Mouse (Mus musculus): ENCODE measurements around the gene Ercc8. TPM values are rescaled to one million over a fixed set of nuclear protein-coding genes. Genes with fewer than 3 reads are reported as not detected.

The Ercc8 gene
- polyA plus RNA-seq, 1 experiment from 2014 or later: 13.9 TPM

DNA sequence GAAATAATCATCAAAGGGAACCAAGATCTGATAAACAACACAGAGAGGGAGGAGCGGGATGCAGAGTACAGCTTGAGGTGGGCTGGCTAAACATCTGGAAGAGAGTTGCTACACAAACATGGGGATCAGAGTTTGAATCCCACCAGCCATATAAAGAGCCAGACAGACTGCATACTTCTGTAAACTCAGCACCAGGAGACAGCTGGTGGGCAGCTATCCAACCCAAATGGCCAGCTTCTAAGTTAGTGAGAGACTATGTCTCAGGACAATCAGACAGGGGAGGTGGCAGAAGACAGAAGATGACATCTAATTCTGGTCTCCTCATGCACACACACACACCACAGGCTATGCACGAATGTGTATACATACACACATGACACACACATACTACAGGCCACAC lies 32.3 kb upstream of the Ercc8 start:
- 84% methylated on average over 2 of the region's 2 CpGs for WGBS
- no peak overlapping the region for H3K4me2 ChIP-seq (ENCODE audit: low read depth, low read length)
- H3K36me3 ChIP-seq (ENCODE audit: control insufficient read depth, insufficient read depth, low read length): no peaks in the 10 kb centered on the region
- no peak overlapping the region for H3K4me3 ChIP-seq (ENCODE audit: low read length)
- H3K9me3 ChIP-seq (ENCODE audit: control insufficient read depth, low read length): no peaks in the 10 kb centered on the region
- ATAC-seq: no peak
- H3K27ac ChIP-seq (ENCODE audit: low read length): no peak overlapping the region
- no peaks in the 10 kb centered on the region for H3K4me1 ChIP-seq (ENCODE audit: control insufficient read depth, insufficient read depth, low read length)
- no peaks in the 10 kb centered on the region for H3K27me3 ChIP-seq (replicated peaks; ENCODE audit: control insufficient read depth, insufficient read depth, low read length)
- H3K9ac ChIP-seq (ENCODE audit: low read depth, low read length): no peak overlapping the region

DNA sequence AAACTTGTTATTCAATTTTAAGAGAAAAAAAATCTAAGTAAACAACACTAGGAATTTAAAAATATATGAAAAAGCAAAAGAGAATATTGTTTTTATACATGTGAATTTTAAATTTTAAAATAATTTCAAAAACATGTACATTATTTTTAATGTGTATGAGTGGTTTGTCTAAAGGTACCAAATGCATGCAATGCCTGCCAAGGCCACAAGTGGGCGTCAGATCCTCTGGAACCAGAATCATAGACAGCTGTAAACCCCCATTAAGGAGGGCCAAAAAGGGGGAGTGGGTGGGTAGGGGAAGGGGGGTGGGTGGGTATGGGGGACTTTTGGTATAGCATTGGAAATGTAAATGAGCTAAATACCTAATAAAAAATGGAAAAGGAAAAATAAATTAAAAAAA lies 31.4 kb upstream of the Ercc8 start:
- H3K4me2 ChIP-seq (ENCODE audit: low read depth, low read length): no peak overlapping the region
- H3K27ac ChIP-seq (ENCODE audit: low read length): no peak overlapping the region
- H3K9ac ChIP-seq (ENCODE audit: low read depth, low read length): no peak overlapping the region
- no peaks in the 10 kb centered on the region for H3K36me3 ChIP-seq (ENCODE audit: control insufficient read depth, insufficient read depth, low read length)
- 24% methylated on average over 1 of the region's 1 CpGs for WGBS
- H3K9me3 ChIP-seq (ENCODE audit: control insufficient read depth, low read length): no peaks in the 10 kb centered on the region
- no peak overlapping the region for H3K4me3 ChIP-seq (ENCODE audit: low read length)
- H3K27me3 ChIP-seq (replicated peaks; ENCODE audit: control insufficient read depth, insufficient read depth, low read length): no peaks in the 10 kb centered on the region
- no peaks in the 10 kb centered on the region for H3K4me1 ChIP-seq (ENCODE audit: control insufficient read depth, insufficient read depth, low read length)
- ATAC-seq: no peak

- WGBS: 62% methylated on average over 1 of the region's 1 CpGs
- no peak overlapping the region for H3K27ac ChIP-seq (ENCODE audit: low read length)
- H3K4me2 ChIP-seq (ENCODE audit: low read depth, low read length): no peak overlapping the region
- no peak overlapping the region for H3K4me3 ChIP-seq (ENCODE audit: low read length)
- no peaks in the 10 kb centered on the region for H3K9me3 ChIP-seq (ENCODE audit: control insufficient read depth, low read length)
- H3K4me1 ChIP-seq (ENCODE audit: control insufficient read depth, insufficient read depth, low read length): no peaks in the 10 kb centered on the region
- no peaks in the 10 kb centered on the region for H3K36me3 ChIP-seq (ENCODE audit: control insufficient read depth, insufficient read depth, low read length)
- H3K27me3 ChIP-seq (replicated peaks; ENCODE audit: control insufficient read depth, insufficient read depth, low read length): no peaks in the 10 kb centered on the region
- H3K9ac ChIP-seq (ENCODE audit: low read depth, low read length): no peak overlapping the region
- no peak for ATAC-seq
These were observed 30.6 kb upstream of the Ercc8 start for GRCm38 (mm10) chr13:108127883-108128282.

- Histone ChIP-seq H3K4me3 (ENCODE audit: low read length) (no peak overlapping the region), H3K4me2 (ENCODE audit: low read depth, low read length) (no peak overlapping the region), H3K36me3 (ENCODE audit: control insufficient read depth, insufficient read depth, low read length) (no peaks in the 10 kb centered on the region), H3K4me1 (ENCODE audit: control insufficient read depth, insufficient read depth, low read length) (no peaks in the 10 kb centered on the region), H3K27me3 (replicated peaks; ENCODE audit: control insufficient read depth, insufficient read depth, low read length) (no peaks in the 10 kb centered on the region), H3K27ac (ENCODE audit: low read length) (no peak overlapping the region), H3K9me3 (ENCODE audit: control insufficient read depth, low read length) (no peaks in the 10 kb centered on the region), H3K9ac (ENCODE audit: low read depth, low read length) (no peak overlapping the region)
- no peak for ATAC-seq
- 66% methylated on average over 7 of the region's 7 CpGs for WGBS
These were observed 29.5 kb upstream of the Ercc8 start for GRCm38 (mm10) chr13:108129070-108129469.

DNA sequence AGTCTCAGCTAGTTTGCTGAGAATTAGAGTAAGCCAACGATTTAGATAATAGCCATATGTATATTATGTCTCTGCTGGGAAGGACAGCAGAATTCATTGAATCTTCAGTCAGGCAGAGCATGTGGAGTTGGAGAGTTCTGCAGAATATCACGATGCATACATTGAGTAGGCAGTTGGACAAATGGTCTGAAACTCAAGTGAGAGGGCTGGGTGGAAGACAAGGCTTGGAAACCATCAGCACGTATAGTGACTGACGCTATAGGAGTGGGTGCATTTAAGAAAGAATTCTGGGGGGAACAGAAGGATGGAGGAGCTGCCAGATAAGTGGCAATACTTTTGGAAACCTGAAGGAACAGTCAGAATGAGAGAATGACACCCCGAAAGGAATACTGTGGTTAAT lies 27.8 kb upstream of the Ercc8 start:
- 81% methylated on average over 5 of the region's 5 CpGs for WGBS
- Histone ChIP-seq H3K27me3 (replicated peaks; ENCODE audit: control insufficient read depth, insufficient read depth, low read length) (no peaks in the 10 kb centered on the region), H3K9me3 (ENCODE audit: control insufficient read depth, low read length) (no peaks in the 10 kb centered on the region), H3K4me3 (ENCODE audit: low read length) (no peak overlapping the region), H3K4me2 (ENCODE audit: low read depth, low read length) (no peak overlapping the region), H3K9ac (ENCODE audit: low read depth, low read length) (no peak overlapping the region), H3K36me3 (ENCODE audit: control insufficient read depth, insufficient read depth, low read length) (no peaks in the 10 kb centered on the region), H3K27ac (ENCODE audit: low read length) (no peak overlapping the region), H3K4me1 (ENCODE audit: control insufficient read depth, insufficient read depth, low read length) (no peaks in the 10 kb centered on the region)
- ATAC-seq: no peak

DNA sequence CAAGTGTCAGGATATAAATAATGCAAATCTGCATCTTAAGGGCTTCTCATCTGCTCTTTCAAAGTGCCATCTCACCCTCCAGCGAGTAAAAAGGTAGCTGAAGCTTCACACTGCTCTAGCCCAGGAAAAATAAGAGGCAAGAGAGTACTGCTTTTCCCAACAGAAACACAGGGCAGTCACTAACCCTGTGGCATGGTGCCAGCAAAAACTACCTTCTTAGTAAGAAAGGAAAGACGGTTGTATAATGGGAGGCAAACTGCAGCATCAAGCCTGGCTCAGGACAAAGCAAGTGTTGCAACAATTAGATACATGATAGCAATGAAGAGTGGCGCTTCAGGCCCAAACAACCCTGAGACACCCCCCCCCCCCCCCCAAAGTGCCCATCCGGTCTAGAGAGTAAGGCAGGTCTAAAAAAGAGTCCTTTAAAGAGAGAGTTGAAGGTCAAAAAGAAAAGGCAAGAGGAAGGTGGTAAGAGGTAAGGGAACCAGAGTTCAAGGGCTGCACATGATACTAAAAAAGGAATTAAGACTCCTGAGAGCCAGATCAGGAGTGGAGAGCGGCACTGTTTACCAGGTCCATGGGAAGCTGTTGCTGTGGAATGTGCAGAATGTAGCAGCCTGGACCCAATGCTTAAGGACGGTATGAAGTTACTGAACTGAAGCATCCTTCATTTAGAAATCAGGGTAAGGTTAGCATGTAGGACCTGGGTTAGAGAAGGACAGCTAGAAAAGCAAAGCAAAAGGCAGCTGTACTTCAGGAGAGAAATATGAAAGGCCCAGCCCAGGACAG lies 26.3 kb upstream of the Ercc8 start:
- Histone ChIP-seq H3K4me3 (ENCODE audit: low read length) (no peak overlapping the region), H3K27ac (ENCODE audit: low read length) (peak overlapping the region; percentile 2), H3K9me3 (ENCODE audit: control insufficient read depth, low read length) (no peaks in the 10 kb centered on the region), H3K36me3 (ENCODE audit: control insufficient read depth, insufficient read depth, low read length) (no peaks in the 10 kb centered on the region), H3K27me3 (replicated peaks; ENCODE audit: control insufficient read depth, insufficient read depth, low read length) (no peaks in the 10 kb centered on the region), H3K4me1 (ENCODE audit: control insufficient read depth, insufficient read depth, low read length) (no peaks in the 10 kb centered on the region), H3K9ac (ENCODE audit: low read depth, low read length) (no peak overlapping the region), H3K4me2 (ENCODE audit: low read depth, low read length) (no peak overlapping the region)
- ATAC-seq: no peak
- 56% methylated on average over 6 of the region's 6 CpGs for WGBS

DNA sequence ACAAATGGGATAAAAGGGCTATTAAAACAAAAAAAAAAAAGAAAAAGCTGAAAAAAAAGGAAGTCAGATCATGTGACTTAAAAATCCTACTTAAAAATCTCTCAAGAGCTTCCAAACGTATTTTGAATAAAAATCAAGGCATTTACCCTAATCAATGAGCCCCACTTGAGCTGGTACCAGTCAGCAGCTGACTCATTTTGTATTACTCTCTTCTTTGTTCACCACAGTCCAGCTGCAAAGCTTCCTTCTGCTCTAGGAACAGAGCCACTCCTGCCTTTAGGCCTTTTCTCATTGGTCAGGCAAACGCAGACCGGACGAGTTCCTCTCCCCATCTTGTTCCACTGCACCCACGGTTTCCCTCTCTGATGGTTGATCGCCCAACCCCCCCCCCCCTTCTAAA lies 22.9 kb upstream of the Ercc8 start:
- Histone ChIP-seq H3K4me1 (ENCODE audit: control insufficient read depth, insufficient read depth, low read length) (no peaks in the 10 kb centered on the region), H3K4me3 (ENCODE audit: low read length) (no peak overlapping the region), H3K9me3 (ENCODE audit: control insufficient read depth, low read length) (no peaks in the 10 kb centered on the region), H3K9ac (ENCODE audit: low read depth, low read length) (no peak overlapping the region), H3K27ac (ENCODE audit: low read length) (no peak overlapping the region), H3K36me3 (ENCODE audit: control insufficient read depth, insufficient read depth, low read length) (no peaks in the 10 kb centered on the region), H3K27me3 (replicated peaks; ENCODE audit: control insufficient read depth, insufficient read depth, low read length) (no peaks in the 10 kb centered on the region), H3K4me2 (ENCODE audit: low read depth, low read length) (no peak overlapping the region)
- 84% methylated on average over 6 of the region's 6 CpGs for WGBS
- ATAC-seq: no peak

GRCm38 (mm10) chr13:108138403-108138977 lies 20.0 kb upstream of the Ercc8 start:
- no peaks in the 10 kb centered on the region for H3K36me3 ChIP-seq (ENCODE audit: control insufficient read depth, insufficient read depth, low read length)
- 76% methylated on average over 5 of the region's 5 CpGs for WGBS
- no peaks in the 10 kb centered on the region for H3K9me3 ChIP-seq (ENCODE audit: control insufficient read depth, low read length)
- H3K4me3 ChIP-seq (ENCODE audit: low read length): no peak overlapping the region
- ATAC-seq: no peak
- H3K27ac ChIP-seq (ENCODE audit: low read length): no peak overlapping the region
- H3K4me1 ChIP-seq (ENCODE audit: control insufficient read depth, insufficient read depth, low read length): no peaks in the 10 kb centered on the region
- H3K4me2 ChIP-seq (ENCODE audit: low read depth, low read length): no peak overlapping the region
- H3K9ac ChIP-seq (ENCODE audit: low read depth, low read length): no peak overlapping the region
- no peaks in the 10 kb centered on the region for H3K27me3 ChIP-seq (replicated peaks; ENCODE audit: control insufficient read depth, insufficient read depth, low read length)

GRCm38 (mm10) chr13:108144086-108144485 lies 14.4 kb upstream of the Ercc8 start:
- Histone ChIP-seq H3K27me3 (replicated peaks; ENCODE audit: control insufficient read depth, insufficient read depth, low read length) (no peaks in the 10 kb centered on the region), H3K9me3 (ENCODE audit: control insufficient read depth, low read length) (no peaks in the 10 kb centered on the region), H3K27ac (ENCODE audit: low read length) (no peak overlapping the region), H3K4me3 (ENCODE audit: low read length) (no peak overlapping the region), H3K36me3 (ENCODE audit: control insufficient read depth, insufficient read depth, low read length) (no peaks in the 10 kb centered on the region), H3K4me2 (ENCODE audit: low read depth, low read length) (no peak overlapping the region), H3K4me1 (ENCODE audit: control insufficient read depth, insufficient read depth, low read length) (no peaks in the 10 kb centered on the region), H3K9ac (ENCODE audit: low read depth, low read length) (no peak overlapping the region)
- no peak for ATAC-seq
- WGBS: 88% methylated on average over 8 of the region's 8 CpGs

DNA sequence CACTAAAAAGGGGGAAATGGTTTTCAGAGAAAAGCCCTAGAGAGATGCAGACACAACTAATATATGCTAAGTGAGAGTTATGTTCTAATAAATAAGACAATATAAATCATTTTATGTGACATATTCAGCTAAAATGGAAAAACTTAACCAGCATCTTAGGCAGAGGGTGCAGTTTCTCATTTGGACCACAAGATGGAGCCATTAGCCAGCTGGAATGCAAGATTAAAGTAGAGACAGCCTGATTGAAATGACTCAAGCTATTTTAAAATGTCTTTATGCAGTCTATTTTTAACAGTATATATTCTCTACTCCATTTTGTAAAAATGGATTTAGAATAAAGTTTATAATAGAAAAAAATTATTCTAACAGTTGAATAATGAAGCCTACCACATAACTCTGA lies 6.7 kb upstream of the Ercc8 start:
- H3K4me1 ChIP-seq (ENCODE audit: control insufficient read depth, insufficient read depth, low read length): no peaks in the 10 kb centered on the region
- H3K27me3 ChIP-seq (replicated peaks; ENCODE audit: control insufficient read depth, insufficient read depth, low read length): no peaks in the 10 kb centered on the region
- H3K27ac ChIP-seq (ENCODE audit: low read length): no peak overlapping the region
- H3K9ac ChIP-seq (ENCODE audit: low read depth, low read length): no peak overlapping the region
- H3K9me3 ChIP-seq (ENCODE audit: control insufficient read depth, low read length): no peaks in the 10 kb centered on the region
- no peak overlapping the region for H3K4me3 ChIP-seq (ENCODE audit: low read length)
- ATAC-seq: no peak
- no peaks in the 10 kb centered on the region for H3K36me3 ChIP-seq (ENCODE audit: control insufficient read depth, insufficient read depth, low read length)
- no peak overlapping the region for H3K4me2 ChIP-seq (ENCODE audit: low read depth, low read length)
